Mouse (Mus musculus): ENCODE measurements at regions not wholly inside any gene's neighbourhood (a gene's known extent, or its start where the extent isn't known, plus 50 kb on each side); places are given as distances from the start of the nearest gene placed in this dataset.
"Not testable (repeated sequence)": the region's sequence is repeated elsewhere in the genome, so short reads cannot be mapped to it uniquely, and the experiment has no call there.

- not testable (repeated sequence) for TF ChIP-seq CTCF (IDR thresholded peaks at IDR 0.05); EP300 (IDR thresholded peaks at IDR 0.05; ENCODE audit: insufficient read depth, low read depth, low read length); POLR2A (IDR thresholded peaks at IDR 0.05; ENCODE audit: insufficient read depth, low read depth, low read length)
These were observed 92.0 kb upstream of the Zfp808 start for GRCm38 (mm10) chr13:62037646-62038045.

All from heart, adult 2 months (tissue).